Mouse (Mus musculus) testis, postnatal 14 days (tissue): Measurements from ENCODE around the gene Dleu7.

Experiments used
- DNase-seq: peaks from one replicate; pipeline ENCODE4 v3.0.0; 2021; ENCODE audit warnings: low spot score

Dleu7 gene

DNA sequence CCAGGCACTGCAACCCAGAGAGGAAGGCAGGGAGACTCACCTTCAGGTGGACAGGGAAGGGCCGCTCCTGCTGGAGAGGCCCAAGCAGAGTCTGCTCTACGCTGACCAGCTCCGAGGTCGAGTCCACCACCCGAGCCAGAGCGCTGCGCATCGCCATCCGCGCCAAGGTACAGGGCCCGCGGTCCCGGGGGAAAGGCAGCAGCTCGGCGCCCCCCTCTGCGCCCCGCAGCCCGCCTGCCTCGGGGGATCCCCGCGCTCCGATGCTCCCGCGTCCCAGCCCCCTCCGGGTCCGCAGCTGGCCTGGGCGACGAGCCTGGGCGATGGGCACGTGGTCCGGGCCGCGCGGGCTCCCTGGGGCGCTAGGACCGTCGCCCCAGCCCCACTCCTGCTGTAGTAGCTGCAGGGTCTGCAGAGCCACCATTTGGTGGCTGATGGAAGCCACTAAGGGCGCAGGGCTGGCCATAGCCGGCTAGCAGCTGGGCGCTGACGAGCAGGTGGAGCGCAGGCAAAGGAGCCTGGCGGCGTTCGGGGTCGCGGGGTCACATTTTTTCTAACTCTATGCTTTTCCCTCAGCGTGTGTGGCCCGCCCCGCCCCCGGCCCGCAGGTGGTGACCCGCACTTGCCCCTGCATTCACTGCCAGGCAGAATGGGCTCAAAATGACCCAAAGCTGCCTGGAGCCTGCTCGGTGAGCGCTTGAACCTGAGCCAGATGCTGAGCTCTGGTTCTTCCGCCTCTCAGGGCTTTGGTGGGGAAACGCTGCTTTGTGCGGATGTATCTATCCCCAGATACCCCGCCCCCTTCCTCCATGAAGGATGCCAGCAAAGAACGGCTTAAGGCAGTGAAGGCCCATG is at the start of gene Dleu7, which contains the start of gene Rnaseh2b:
TSS of gene Dleu7 (minus strand) at position 560 of the 852 bp plus-strand sequence.
TSS of gene Rnaseh2b (plus strand) at position 102 of the 852 bp plus-strand sequence.
- DNase-seq, result peak; percentile 53

DNA sequence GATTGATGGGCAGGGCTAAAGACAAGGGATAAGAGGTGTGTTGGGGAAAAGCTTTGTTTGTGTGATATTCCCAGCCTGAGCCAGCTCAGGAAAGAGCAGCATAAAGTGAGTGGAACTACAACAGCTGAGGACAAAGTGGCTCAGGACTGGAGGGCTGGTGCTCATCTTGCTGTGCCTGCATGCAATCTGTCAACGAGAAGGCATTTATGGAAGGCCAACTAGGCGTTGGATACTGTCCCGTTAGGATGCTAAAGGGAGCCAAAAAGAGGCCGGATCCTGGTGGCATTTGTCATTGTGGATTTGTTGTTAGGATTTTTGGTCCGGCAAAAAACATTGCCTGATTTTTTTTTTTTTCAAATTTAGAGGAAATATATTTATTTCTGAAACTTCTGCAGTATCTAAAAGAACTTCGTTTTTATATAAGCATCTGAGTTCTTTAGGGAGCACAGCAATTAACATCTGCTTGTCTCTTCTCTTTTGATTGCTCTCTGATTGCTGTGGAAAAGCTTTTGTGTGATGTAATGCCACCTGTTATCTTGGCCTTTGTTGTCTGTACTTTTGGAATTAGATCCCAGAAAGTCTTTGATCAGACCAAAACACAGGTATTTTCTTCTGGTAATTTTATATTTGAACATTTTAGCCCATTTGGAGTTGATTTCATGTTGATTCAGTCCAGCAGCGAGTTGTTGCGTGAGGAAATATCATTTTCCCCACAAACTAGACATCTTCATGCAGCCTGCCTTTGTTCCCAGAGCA is 49.2 kb upstream of the Dleu7 start:
- DNase-seq, result no peak

DNA sequence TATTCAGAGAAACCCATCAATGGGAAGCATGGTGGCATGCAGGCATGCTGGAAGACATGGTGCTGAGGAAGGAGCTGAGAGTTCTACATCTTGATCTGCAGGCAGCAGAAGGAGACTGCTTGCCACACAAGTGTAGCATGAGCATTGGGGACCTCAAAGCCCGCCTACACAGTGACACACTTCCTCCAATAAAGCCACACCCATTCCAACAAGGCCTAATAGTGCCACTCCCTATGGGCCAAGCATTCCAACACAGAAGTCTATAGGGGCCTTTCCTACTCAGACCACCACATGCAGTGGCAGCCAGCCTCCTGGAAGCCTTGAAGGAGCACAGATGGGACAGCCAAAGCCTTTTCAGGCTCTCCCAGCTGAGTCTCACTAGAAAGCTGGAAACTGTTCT is 46.3 kb upstream of the Dleu7 start:
- DNase-seq, result no peak

DNA sequence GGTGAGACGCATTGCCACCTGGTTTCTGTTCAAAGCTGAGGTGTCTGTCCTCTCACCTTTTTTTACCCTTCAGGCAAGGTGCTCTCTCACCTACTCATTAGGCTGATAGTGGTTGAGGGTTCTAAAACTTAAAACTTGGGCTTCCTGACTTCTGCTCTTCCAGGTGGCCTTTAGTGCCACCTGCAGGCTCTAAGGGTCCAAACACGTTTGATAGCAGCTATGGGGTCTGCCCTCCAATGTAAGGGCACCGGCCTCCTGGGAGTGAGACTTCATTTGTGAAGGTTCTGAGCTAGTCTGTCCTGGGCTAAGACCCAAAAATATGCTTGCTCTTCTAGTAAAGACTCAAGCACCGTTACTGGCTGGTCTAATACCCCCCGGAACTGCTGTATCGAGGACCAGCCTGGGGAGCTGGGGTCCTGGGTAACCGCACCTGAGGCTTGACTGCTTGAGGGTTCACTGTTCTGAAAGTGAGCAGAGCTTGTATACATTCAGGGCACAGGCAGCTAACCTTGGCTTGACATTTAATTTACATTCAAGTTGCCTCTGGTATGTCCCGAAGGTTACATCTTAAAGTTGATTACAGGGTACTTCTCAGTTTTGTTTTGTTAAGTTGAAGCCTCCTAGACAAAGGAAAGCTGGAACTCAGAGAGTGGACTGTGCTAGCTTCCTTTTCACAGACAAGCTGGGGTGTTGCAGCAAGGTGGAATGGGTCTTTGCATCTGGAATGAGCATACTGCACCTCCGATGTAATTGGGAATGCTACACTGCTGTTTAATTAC is 41.3 kb upstream of the Dleu7 start:
- no peak for DNase-seq

GRCm38 (mm10) chr14:62331866-62332619 is 39.2 kb upstream of the Dleu7 start:
- DNase-seq, result peak; percentile 90

DNA sequence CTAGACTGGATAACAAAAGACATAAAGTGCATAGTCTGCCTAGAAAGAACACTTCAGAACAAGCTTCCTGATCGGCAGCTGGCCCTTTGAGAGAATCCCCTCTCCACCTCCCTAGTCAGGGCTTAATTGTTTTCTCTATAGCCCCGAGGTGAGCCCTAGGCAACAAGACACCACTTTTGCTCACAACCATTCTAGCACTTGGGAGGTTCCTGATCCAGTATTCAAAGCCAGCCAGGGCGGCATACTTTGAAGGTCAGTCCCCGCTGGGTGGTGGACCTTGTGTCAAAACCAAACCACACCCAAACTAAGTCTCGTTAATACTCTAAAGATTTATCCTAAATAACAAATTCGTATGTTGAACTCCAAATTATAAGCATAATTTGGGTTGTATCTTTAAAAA is 38.6 kb upstream of the Dleu7 start:
- DNase-seq, result no peak

DNA sequence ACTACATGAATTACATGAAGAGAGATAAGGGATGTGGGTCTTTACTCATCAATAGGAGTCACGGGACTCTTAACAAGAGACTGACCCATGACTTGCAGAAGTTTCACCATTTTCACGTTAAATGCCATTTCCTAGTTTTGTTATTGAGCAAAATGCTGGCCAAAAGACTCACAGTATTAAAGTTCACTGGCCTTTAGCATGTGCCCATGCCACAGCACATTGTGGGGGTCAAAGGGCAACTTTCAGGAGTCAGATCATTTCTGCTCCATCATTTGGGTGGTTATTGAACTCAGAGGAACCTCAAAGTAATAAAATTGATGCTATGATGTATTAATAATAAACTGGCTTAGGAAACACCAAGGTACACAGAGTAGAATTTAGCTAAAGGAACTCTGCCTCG is 36.8 kb upstream of the Dleu7 start:
- DNase-seq, result no peak

DNA sequence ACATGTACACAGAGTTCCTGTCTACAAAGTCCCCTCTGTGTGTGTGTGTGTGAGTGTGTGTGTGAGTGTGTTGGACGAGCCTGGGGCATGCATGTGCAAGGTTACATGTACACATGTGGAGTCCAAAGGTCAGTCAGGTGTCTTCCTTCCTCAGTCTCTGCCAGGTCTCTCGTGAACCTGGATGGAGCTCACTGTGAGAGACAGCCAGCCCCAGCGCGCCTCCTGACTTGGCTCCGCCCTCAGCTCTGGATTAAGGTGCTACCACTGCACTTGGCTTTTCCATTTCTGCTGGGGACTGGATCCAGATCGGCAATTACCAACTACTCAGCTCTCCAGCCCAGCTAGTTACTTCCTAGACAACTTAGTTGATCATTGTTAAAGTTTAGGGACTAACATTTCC is 35.8 kb upstream of the Dleu7 start:
- DNase-seq, result no peak

DNA sequence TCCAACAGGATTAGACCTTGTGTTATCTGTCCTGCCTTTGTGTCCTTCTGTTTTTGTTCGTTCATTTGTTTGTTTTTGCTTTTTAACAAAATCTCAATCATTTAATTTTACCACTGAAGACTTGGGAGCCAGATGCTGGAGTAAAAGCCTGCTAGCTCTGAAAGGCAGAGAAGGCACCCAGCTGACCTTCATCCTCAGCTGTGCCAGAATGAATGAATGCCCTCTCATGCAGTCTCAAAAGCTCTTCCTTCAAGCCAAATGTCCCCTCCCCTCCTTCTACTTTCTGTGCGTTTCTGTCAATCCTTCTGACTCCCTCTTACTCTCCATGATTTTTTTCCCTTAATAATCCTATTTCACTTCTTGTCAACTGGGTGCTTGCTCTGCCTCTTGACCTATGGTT is 34.3 kb upstream of the Dleu7 start:
- no peak for DNase-seq

DNA sequence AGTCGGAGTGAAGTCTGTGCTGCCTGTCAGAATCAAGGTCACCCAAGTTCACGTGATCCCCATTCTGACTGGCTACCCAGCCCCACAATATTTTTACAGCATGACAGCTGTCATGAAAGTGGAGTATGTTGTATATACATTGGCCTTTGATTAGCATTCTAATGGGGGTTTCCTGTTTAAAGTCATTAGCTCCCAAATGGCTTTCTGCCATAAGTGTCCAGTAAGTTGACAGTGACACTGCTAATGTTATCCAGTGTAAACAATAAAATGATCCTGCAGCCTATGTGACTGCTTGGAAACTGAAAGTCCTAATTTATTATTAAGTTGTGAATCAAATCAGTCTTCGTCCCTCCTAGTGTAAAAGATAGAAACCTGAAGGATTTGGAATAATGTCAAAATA is 33.2 kb upstream of the Dleu7 start:
- DNase-seq, result no peak

DNA sequence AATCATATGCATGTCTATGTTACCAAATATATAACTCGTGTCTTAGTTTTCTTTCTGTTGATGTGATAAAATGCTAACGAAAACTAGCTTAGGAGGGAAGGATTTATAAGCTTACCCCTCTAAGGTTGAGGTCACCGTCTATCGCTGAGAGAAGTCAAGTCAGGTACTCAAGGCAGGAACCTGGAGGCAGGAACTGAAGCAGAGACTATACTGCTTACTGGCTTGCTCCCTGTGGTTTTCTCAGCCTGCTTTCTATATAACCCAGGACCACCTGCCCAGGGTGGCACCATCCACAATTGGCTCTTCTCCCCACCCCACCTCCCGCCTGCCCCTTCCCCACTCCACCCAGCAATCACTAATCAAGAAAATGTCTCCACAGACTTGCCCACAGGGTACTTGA is 32.1 kb upstream of the Dleu7 start:
- no peak for DNase-seq

- DNase-seq, result no peak
Measured at GRCm38 (mm10) chr14:62323457-62323856, 30.6 kb upstream of the Dleu7 start.

GRCm38 (mm10) chr14:62322581-62323344 is 29.9 kb upstream of the Dleu7 start:
- DNase-seq, result no peak

DNA sequence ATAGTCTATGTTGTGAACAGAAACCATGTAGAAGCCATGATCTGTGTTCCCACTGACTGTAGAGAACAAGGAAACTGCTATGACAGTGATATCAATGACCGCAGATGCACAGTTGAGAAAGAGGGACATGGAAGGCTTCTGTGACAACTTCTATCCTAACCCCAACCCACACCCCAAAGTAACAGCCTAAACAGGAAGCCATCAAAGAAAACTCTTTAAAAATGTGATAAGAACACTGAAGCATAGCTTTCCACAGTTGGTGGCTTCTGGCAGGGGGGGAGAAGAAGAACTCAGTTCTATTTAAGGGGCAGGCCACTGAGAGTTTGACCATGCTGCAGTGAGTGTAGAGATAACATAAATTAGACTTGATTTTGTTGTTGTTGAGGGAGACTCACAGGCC is 18.8 kb upstream of the Dleu7 start:
- DNase-seq, result no peak

- no peak for DNase-seq
Measured at GRCm38 (mm10) chr14:62309026-62309425, 16.2 kb upstream of the Dleu7 start.

DNA sequence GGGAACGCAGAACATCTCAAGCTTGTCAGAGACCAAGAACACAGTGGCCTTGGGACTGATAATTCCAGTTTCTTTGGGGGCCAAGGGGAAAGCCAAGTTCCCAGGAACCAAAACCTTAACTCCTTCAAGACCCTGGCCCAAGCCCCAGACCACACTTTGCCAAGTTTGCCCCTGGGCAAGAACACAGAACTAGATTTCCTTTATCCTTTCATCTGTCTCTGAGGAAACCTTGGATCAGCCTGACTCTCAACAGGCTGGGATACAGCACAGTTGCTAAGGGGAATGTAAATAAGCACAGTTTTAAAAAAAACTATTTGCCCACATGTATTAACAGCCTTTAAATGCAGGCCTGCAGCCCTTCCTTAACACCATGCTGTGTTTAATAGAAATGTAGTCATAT is 14.7 kb upstream of the Dleu7 start:
- peak; percentile 52 for DNase-seq

DNA sequence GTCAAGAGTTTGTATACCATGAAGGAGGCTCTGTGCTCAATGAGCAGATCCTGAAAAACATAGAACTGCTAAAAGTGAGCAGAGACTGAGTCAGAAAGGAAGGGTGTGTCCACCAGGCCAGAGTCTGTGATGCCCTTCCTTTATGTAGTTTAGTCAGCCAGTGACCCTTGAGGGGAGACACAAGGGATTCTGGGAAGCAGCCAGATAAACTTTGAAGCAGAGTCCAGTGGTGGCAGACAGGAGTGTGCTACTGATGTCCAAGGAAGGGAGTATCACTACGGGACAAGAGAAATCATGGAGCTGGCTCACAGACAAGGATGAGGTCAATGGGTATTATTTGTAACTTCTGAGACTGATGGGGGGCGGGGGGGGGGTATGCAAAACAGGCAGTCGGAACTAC is 7.2 kb upstream of the Dleu7 start:
- DNase-seq, result no peak

GRCm38 (mm10) chr14:62298808-62299207 is 6.0 kb upstream of the Dleu7 start:
- no peak for DNase-seq

GRCm38 (mm10) chr14:62292166-62292487 is 720 bp downstream of the Dleu7 start:
- no peak for DNase-seq

DNA sequence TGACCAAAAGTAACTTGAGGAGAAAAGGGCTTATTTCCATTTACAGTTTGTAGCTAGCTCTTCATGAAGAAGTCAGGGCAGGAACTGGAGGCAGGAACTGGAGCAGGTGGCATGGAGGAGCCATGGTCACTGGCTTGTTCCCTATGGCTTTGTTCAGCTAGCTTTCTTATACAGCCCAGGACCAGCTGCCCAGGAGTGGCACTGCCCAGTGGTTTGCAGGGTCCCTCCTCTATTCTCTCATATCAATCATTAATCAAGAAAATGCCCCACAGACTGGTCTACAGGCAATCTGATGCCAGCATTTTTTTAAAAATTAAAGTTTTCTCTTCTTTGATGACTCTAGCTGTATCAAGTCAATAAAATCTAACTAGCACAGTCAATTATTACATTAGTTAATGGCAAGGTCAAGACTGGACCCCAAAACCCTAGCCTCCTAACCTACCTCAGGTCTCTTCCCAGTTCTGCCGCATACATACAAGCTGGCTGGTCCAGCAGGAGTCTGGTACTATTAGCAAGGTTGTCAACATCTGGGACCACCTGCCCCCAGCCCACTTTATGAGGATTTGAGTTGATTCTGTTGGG is 1.4 kb downstream of the Dleu7 start:
- DNase-seq, result no peak

DNA sequence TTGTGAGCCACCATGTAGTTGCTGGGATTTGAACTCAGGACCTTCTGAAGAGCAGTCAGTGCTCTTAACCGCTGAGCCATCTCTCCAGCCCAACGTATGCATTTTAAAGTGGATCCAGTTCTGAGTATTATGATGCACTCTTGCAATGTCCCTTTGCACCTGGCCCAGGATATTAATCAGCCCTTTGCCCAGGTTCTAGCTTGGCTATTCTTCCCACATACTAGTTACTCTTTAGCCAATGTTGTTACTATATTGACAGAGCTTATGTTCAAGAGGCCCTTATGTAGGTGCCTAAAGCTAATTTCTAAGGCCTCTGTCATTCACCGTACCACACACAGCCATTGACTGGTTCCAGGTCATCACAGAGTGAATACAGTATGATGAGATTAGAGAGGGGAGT is 4.1 kb downstream of the Dleu7 start:
- DNase-seq, result no peak
